Mouse (Mus musculus): Measurements from ENCODE around the gene Fmc1. TPM values are rescaled to one million over a fixed set of nuclear protein-coding genes. Genes with fewer than 3 reads are reported as not detected.

Fmc1 gene
- 74.5 and 81.7 TPM in 2 replicates for polyA plus RNA-seq (2015; fragmentation: Nextera tagmentation; extraction: Ambion mirVana)

DNA sequence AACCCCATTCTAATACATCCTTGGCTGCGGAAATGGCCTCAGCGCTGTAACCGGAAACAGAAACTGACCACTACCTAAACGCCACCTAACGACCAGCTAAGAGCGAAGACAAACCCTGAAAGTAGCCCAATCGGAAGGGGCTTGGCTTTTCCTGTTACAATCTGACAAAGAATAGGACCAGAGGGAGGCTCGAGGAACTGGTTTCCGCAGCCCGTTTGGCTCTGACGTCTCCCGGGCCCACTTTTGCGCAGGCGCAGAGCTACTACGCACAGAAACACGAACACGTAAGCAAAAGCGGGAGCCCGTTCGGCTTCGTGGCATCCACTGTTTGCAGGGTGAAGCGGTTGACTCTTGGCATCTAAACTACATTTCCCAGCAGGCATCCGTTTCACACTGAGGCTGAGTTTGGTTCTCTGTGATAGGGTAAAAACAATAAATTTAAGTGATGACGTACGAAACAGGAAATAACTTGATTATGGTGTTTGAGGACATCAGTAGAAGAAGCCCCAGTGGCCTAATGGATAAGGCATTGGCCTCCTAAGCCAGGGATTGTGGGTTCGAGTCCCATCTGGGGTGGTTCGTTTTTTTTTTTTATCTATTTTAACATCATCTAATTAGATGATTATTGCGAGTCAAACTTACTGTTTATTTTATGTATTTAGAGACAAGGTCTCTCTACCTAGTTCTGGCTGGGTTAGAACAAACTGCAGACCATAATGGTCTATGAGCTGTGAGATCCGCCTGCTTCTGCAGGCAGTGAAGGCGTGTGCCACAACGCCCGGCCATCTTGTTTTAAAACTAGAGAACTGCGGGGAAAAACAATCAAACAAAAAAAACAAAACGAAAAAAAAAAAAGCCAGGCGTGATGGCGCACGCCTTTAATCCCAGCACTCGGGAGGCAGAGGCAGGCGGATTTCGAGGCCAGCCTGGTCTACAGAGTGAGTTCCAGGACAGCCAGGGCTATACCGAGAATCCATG lies at the start of gene Fmc1:
Gene Fmc1, plus strand, starts transcription at position 75 of the 978 bp plus-strand sequence.
- Histone ChIP-seq H3K27ac (ENCODE audit: low read length) (peak within 1 kb of the TSS; percentile 97), H3K36me3 (ENCODE audit: control insufficient read depth, insufficient read depth) (no peaks in the 10 kb centered on the region), H3K9ac (ENCODE audit: low read depth, low read length) (peak within 1 kb of the TSS; percentile 98), H3K4me2 (ENCODE audit: low read depth, low read length) (peak within 1 kb of the TSS; percentile 79), H3K4me3 (ENCODE audit: low read depth, low read length) (peak within 1 kb of the TSS; percentile 98), H3K27me3 (ENCODE audit: control insufficient read depth, insufficient read depth, low read depth, low read length) (no peaks in the 10 kb centered on the region), H3K4me1 (ENCODE audit: control insufficient read depth, low read depth, low read length) (peaks cover 11% of the 10 kb centered on the region), H3K9me3 (replicated peaks; ENCODE audit: control insufficient read depth, low read length) (no peaks in the 10 kb centered on the region)
- ATAC-seq (ENCODE audit: low read depth), result peak; percentile 85
- WGBS (ENCODE audit: insufficient replicate concordance), result 1% methylated on average over 41 of the region's 41 CpGs

GRCm38 (mm10) chr6:38492550-38492949 lies 40.8 kb upstream of the Fmc1 start:
- Histone ChIP-seq H3K36me3 (ENCODE audit: control insufficient read depth, insufficient read depth) (peaks cover 14% of the 10 kb centered on the region), H3K9me3 (replicated peaks; ENCODE audit: control insufficient read depth, low read length) (no peaks in the 10 kb centered on the region), H3K4me3 (ENCODE audit: low read depth, low read length) (no peak overlapping the region), H3K27ac (ENCODE audit: low read length) (no peak overlapping the region), H3K4me1 (ENCODE audit: control insufficient read depth, low read depth, low read length) (no peaks in the 10 kb centered on the region), H3K4me2 (ENCODE audit: low read depth, low read length) (no peak overlapping the region), H3K27me3 (ENCODE audit: control insufficient read depth, insufficient read depth, low read depth, low read length) (no peaks in the 10 kb centered on the region), H3K9ac (ENCODE audit: low read depth, low read length) (no peak overlapping the region)
- 54% methylated on average over 3 of the region's 3 CpGs for WGBS (ENCODE audit: insufficient replicate concordance)
- ATAC-seq (ENCODE audit: low read depth), result no peak

DNA sequence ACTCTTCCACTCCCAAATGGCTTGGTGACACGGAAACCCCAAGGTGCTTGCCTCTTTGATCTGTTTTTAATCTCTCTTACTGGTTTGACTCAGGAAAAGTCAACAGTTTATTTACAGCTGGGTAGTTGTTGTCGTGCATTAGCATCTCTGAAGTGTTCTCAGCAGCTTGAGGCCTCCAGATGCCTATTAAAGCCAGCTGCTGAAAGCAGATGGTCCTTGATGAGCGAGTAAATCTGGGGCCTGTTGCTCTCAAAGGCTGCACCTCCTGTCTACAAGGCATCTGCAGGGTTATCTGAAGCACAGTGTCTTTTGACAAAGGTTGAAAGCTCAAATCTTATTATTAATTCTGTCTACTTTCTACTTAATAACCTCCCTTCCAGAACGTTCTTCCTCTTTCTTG lies 37.7 kb upstream of the Fmc1 start:
- Histone ChIP-seq H3K27ac (ENCODE audit: low read length) (no peak overlapping the region), H3K4me3 (ENCODE audit: low read depth, low read length) (no peak overlapping the region), H3K9me3 (replicated peaks; ENCODE audit: control insufficient read depth, low read length) (no peaks in the 10 kb centered on the region), H3K9ac (ENCODE audit: low read depth, low read length) (no peak overlapping the region), H3K4me1 (ENCODE audit: control insufficient read depth, low read depth, low read length) (no peaks in the 10 kb centered on the region; the same call in 1 of the 2 replicates), H3K36me3 (ENCODE audit: control insufficient read depth, insufficient read depth) (peaks cover 18% of the 10 kb centered on the region), H3K27me3 (ENCODE audit: control insufficient read depth, insufficient read depth, low read depth, low read length) (no peaks in the 10 kb centered on the region), H3K4me2 (ENCODE audit: low read depth, low read length) (no peak overlapping the region)
- ATAC-seq (ENCODE audit: low read depth), result no peak
- WGBS (ENCODE audit: insufficient replicate concordance), result 63% methylated on average over 4 of the region's 4 CpGs

DNA sequence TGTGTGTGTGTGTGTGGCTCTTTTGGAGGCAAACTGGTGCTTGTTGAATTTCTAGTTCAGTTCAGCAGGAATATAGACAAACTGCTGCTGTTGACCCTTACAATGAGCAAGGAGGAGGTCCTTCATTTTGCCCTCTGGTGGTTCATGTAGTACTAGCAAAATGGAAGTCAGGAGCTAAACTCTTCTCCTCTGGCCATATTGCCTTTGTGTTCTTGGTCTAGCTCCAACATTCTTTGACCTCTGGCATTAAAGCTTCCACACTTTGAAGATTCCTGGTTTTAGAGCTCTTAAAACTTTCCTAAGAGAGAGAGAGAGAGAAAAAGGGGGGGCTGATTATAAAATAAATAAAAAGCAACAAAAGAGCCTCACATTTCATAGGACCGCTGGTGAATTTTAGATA lies 21.2 kb upstream of the Fmc1 start:
- ATAC-seq (ENCODE audit: low read depth), result no peak
- no peak overlapping the region for H3K9ac ChIP-seq (ENCODE audit: low read depth, low read length)
- 94% methylated on average over 1 of the region's 1 CpGs for WGBS (ENCODE audit: insufficient replicate concordance)

DNA sequence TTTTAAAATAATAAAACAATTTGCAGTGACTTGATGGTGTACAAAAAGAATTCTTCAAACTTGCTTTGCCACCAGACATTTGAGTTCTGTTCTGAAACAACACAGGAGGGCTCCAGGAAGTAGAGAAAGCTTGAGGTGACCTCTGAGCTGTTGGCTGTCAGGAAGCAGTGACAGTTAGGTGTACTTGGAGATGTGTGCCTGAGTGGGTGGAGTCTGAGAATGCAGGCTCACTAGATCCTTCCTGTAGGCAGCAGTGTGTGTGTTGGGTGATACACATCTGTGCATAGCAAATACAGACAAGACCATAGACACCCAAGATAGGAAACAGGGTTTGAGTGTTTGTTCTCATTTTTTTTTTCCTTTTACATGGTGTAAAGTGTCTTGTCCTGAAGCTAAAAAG lies 20.5 kb upstream of the Fmc1 start:
- Histone ChIP-seq H3K4me2 (ENCODE audit: low read depth, low read length) (no peak overlapping the region), H3K36me3 (ENCODE audit: control insufficient read depth, insufficient read depth) (no peaks in the 10 kb centered on the region), H3K4me3 (ENCODE audit: low read depth, low read length) (no peak overlapping the region), H3K27me3 (ENCODE audit: control insufficient read depth, insufficient read depth, low read depth, low read length) (no peaks in the 10 kb centered on the region), H3K27ac (ENCODE audit: low read length) (no peak overlapping the region), H3K9me3 (replicated peaks; ENCODE audit: control insufficient read depth, low read length) (no peaks in the 10 kb centered on the region), H3K4me1 (ENCODE audit: control insufficient read depth, low read depth, low read length) (peaks cover 2% of the 10 kb centered on the region; the same call in 1 of the 2 replicates), H3K9ac (ENCODE audit: low read depth, low read length) (no peak overlapping the region)
- no peak for ATAC-seq (ENCODE audit: low read depth)

More for the DNA sequence above, 21.2 kb upstream of the Fmc1 start:
- no peaks in the 10 kb centered on the region for H3K9me3 ChIP-seq (replicated peaks; ENCODE audit: control insufficient read depth, low read length)
- H3K36me3 ChIP-seq (ENCODE audit: control insufficient read depth, insufficient read depth), result no peaks in the 10 kb centered on the region
- peaks cover 2% of the 10 kb centered on the region; the same call in 1 of the 2 replicates for H3K4me1 ChIP-seq (ENCODE audit: control insufficient read depth, low read depth, low read length)
- H3K4me3 ChIP-seq (ENCODE audit: low read depth, low read length), result no peak overlapping the region
- no peak overlapping the region for H3K4me2 ChIP-seq (ENCODE audit: low read depth, low read length)
- no peaks in the 10 kb centered on the region for H3K27me3 ChIP-seq (ENCODE audit: control insufficient read depth, insufficient read depth, low read depth, low read length)
- no peak overlapping the region for H3K27ac ChIP-seq (ENCODE audit: low read length)

GRCm38 (mm10) chr6:38515201-38515600 lies 18.1 kb upstream of the Fmc1 start:
- Histone ChIP-seq H3K9ac (ENCODE audit: low read depth, low read length) (no peak overlapping the region), H3K36me3 (ENCODE audit: control insufficient read depth, insufficient read depth) (no peaks in the 10 kb centered on the region), H3K4me3 (ENCODE audit: low read depth, low read length) (no peak overlapping the region), H3K27me3 (ENCODE audit: control insufficient read depth, insufficient read depth, low read depth, low read length) (no peaks in the 10 kb centered on the region), H3K9me3 (replicated peaks; ENCODE audit: control insufficient read depth, low read length) (no peaks in the 10 kb centered on the region), H3K27ac (ENCODE audit: low read length) (no peak overlapping the region), H3K4me1 (ENCODE audit: control insufficient read depth, low read depth, low read length) (peaks cover 2% of the 10 kb centered on the region; the same call in 1 of the 2 replicates), H3K4me2 (ENCODE audit: low read depth, low read length) (no peak overlapping the region)
- ATAC-seq (ENCODE audit: low read depth), result no peak
- WGBS (ENCODE audit: insufficient replicate concordance), result 81% methylated on average over 4 of the region's 4 CpGs

- peak overlapping the region; percentile 17; the same call in 1 of the 2 replicates for H3K4me2 ChIP-seq (ENCODE audit: low read depth, low read length)
- H3K36me3 ChIP-seq (ENCODE audit: control insufficient read depth, insufficient read depth), result no peaks in the 10 kb centered on the region
- no peaks in the 10 kb centered on the region for H3K27me3 ChIP-seq (ENCODE audit: control insufficient read depth, insufficient read depth, low read depth, low read length)
- no peaks in the 10 kb centered on the region for H3K9me3 ChIP-seq (replicated peaks; ENCODE audit: control insufficient read depth, low read length)
- H3K9ac ChIP-seq (ENCODE audit: low read depth, low read length), result no peak overlapping the region
- no peak overlapping the region for H3K27ac ChIP-seq (ENCODE audit: low read length)
- no peak overlapping the region for H3K4me3 ChIP-seq (ENCODE audit: low read depth, low read length)
- ATAC-seq (ENCODE audit: low read depth), result peak; percentile 62; the same call in 1 of the 2 replicates
- 7% methylated on average over 8 of the region's 8 CpGs for WGBS (ENCODE audit: insufficient replicate concordance)
- peaks cover 8% of the 10 kb centered on the region for H3K4me1 ChIP-seq (ENCODE audit: control insufficient read depth, low read depth, low read length)
Measured at GRCm38 (mm10) chr6:38523851-38524250, 9.5 kb upstream of the Fmc1 start.

GRCm38 (mm10) chr6:38531211-38531820 lies 2.0 kb upstream of the Fmc1 start:
- Histone ChIP-seq H3K4me2 (ENCODE audit: low read depth, low read length) (no peak overlapping the region), H3K36me3 (ENCODE audit: control insufficient read depth, insufficient read depth) (no peaks in the 10 kb centered on the region), H3K9ac (ENCODE audit: low read depth, low read length) (no peak overlapping the region), H3K4me3 (ENCODE audit: low read depth, low read length) (no peak overlapping the region), H3K27ac (ENCODE audit: low read length) (no peak overlapping the region), H3K27me3 (ENCODE audit: control insufficient read depth, insufficient read depth, low read depth, low read length) (no peaks in the 10 kb centered on the region), H3K9me3 (replicated peaks; ENCODE audit: control insufficient read depth, low read length) (no peaks in the 10 kb centered on the region), H3K4me1 (ENCODE audit: control insufficient read depth, low read depth, low read length) (peaks cover 11% of the 10 kb centered on the region)
- ATAC-seq (ENCODE audit: low read depth), result no peak
- 33% methylated on average over 5 of the region's 5 CpGs for whole genome bisulfite sequencing (ENCODE audit: insufficient replicate concordance)
